Mouse (Mus musculus) CD4-positive, CD25-positive, alpha-beta regulatory T cell, adult 4 months (primary cell): Measurements from ENCODE around the gene Ndfip2. TPM values are rescaled to one million over a fixed set of nuclear protein-coding genes. Genes with fewer than 3 reads are reported as not detected.

ENCODE experiments used
- ATAC-seq: one replicate; pipeline ENCODE4 v1.8.0; 2017
- polyA plus RNA-seq, 2 experiments: library from polyadenylated mRNA; unstranded; fragments of 100-300 nt; shearing (Covaris generic); gene quantifications; one replicate each; pipeline ENCODE4 v1.2.1; 2017

Ndfip2 gene
- 10 to 100 TPM; 38.1 to 41.2 TPM for polyA plus RNA-seq

DNA sequence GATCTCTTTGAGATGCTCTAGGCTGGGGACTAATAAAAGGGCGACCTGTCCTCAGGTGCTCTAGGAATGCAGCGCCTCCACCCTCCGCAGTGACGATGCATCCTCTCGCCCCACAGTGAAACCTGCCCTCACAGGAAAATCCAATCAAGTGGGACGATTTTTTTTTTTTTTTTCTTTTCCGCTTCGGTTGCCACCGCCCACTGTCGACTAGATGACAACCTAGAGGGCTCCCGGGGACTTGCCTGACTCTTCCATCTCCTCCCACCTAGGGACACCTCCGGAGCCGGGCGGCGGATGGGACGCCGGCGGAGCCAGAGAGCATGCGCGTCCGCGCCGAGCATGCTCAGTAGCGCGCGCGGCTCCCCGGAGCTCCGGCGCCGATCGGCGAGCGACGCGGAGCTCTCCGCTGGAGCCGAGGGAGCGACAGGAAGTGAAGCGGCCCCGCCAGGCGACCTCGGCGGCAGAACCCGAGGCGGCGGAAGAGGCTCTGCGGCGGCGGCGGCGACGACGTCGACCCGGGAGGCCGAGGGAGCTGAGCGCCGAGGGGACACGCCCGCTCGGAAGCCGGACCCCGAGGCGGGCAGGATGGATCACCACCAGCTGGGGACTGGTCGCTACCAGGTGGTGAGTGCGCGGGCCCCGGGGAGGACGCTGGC lies at the start of gene Ndfip2:
Gene Ndfip2, plus strand, starts transcription at position 195 of the 656 bp plus-strand sequence.
- peak; percentile 82 for ATAC-seq

DNA sequence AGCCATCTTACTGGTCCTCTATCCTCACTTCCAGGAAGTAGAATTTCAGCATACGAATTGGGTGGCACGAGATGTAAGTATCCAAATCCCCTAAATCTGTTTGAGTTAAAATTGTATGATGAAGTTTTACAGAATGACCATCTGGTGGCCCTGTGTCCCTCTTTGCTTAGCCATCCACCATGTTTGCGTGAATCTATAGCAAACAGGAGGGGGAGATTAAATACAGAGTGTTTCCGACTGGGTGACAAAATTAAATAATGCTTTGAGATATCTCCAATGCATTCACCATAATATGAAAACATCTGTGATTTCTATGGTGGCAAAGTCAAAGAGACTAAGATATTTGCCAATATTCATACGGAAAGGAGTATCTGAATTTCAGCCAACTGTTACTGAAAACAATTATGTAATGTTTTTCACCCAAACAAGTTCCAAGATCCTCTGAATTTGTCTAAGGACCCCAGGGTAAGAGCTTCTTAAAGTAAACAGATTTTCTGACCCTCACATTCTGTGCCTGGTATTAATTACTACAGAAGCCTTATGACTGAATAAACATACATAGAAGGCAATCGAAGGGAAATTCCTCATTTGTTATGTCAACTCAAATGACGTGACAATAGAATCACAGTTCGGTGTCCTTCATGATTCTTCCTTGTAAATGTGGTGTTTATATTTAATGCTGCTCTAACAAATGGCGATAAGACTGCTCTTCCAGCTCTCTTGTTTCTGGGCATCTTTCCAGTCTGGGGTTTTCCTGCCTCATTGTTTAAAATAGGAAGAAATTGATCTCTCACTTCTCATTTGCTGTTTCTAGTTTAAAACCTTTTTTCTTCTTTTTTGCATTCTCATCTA lies 38.6 kb upstream of the Ndfip2 start:
- ATAC-seq, result no peak

DNA sequence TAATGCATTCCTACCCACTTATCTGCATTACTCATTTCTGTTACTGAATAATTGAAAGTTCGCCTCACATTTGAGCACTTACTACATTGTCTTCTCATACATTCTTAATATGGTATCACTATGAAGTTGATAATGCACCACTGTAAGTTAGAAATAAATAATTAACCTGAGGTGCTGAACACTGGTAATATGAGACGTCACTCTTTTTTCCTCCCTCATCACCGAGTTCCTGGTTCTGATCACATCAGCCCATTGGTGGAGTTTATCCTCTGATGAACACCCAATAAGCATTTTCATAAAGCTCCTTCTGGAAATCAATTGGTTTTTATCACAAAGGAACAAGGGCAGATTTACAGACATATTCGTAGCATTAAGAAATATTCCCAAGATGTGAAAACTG lies 36.1 kb upstream of the Ndfip2 start:
- no peak for ATAC-seq

DNA sequence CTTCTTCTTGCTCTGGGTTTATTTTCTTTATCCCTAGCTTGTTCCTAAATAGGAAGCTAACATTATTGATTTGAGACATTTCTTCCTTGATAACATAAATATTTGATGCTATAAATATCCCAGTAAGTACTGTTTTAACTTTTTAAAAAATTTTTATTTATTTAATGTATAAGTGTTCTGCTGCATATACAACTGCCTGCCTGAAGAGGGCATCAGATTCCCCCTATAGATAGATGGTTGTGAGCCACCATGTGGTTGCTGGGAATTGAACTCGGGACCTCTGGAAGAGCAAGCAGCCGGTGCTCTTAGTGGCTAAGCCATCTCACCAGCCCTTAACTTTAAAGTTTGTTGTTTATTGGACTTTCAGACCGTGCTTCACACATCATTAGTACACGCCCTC lies 32.6 kb upstream of the Ndfip2 start:
- no peak for ATAC-seq

DNA sequence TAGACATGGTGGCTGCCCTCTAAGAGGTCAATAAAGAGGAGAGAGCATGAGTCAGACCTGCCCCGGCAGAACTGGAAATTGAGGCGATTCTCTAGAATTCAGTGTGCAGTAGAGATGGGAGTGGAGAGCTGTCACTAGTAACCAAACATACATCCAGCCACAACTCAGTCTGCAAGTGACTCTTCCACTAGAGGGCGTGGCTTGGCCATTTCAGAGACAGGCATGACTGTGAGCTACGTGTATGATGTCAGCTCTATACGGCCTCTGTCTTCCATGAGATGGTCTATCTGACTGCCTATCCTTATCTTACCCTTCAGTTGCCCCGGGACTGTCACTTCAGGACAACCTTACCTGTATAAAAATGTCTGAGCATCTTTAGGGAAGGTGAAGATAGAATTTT lies 26.0 kb upstream of the Ndfip2 start:
- peak; percentile 99 for ATAC-seq

DNA sequence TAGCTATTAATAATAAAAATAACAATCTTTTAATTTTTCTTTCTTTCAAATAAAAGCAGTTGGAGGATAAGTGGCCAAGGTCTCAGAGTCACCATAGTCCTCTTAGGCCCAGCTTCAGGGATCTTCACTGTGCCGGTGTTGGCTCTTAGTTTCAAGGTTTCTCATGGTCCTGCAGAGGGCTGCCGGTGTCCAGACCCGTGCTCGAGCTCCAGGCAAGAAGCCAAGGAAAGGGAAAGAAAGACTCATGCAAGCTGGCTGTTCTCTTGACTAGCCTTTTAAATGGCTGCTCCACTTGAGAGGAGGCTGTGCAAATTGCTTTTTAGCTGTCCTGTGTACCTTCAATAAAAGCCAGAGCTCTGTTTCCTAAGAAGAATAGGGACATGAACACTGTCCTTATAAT lies 21.8 kb upstream of the Ndfip2 start:
- ATAC-seq, result no peak

DNA sequence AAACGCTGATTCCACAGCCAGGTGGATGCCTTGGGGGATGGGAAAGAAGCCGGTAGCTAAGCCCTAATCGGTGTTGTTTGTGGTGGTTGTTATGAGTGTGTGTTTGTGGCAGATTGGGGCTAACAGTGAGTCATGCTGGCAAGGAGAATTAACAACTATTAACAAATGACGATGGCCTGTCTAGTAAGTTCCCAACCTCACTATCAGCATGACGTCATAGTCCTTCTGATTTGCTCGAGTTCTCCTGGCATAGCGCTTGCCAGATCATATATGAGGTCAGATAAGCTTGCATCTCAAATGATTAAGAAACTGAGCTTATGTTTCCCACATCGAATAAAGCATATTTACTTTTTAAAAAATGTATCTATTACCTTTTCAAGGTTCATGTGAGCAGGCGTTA lies 20.6 kb upstream of the Ndfip2 start:
- ATAC-seq, result no peak

DNA sequence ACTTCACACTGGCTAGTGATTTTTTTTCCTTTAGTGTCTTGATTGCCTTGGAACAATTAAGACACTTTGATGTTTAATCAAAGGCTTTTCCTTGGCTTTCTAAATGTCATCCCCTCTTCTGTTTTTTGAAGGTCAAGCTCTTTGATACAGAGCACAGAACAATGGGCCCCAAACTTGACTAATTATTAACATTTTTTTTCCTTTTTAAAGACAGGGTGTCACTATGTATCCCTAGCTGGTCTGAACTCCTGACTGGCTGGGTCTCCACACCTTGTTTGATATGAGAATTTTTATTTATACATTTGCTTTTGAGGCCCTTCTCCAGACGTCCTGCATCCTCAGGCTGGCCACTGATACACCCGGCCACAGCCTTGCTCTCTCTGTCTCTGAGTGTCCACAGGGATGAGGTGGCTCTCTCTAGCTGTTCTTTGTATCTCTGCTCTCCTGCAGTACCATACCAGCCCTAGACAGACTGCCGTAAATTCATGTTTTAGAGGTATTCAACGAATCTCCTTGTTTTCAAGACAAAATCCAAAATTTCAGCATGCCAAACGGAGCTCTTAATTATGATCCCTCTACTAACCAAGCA lies 19.8 kb upstream of the Ndfip2 start:
- ATAC-seq, result no peak

DNA sequence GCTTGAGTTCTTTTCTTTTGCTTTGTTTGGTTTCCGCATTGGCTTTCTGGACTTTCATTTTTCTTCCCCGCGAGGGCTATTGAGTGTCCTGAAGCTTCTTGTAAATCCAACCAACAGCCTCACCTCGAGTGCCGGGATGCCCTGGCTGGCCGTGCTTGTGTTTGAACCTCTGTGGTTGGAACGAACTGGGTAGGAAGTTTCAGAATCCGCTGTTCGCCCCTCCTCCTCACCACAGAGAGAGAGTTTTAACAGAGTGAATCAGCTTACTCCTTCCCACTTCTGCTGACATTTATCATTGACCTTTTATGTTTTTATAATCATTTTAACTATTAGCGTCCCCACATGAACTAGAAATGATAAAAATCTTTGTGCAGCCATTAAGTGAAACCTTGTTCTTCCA lies 18.3 kb upstream of the Ndfip2 start:
- peak; percentile 79 for ATAC-seq

DNA sequence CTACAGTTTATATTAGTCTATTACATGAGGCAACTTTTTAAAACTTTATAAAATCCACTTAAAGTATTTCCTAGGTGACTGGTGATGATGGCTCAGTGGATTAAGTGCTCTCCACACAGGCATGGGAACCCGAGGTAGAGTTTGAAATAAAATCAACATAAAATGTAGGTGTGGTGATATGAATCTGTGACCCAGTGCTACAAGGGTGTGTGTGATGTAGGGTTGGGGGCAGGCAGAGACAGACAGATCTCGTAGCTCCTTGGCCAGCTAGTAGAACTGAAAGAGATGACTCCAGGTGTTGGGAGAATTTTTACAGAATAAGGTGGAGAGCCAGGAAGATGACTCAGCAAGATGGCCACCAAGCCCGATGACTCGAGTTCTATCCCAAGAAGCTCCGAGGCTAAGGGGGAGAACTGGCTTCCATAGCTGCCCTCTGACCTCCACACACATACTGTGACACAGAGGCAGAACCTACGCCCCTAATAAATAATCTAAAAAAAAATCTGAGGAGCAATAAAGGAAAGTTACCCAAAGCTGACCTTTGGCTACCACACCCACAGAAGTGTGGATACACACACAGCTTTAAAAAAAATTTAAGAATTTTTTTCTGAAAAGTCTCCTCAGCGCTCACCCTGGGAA lies 14.4 kb upstream of the Ndfip2 start:
- no peak for ATAC-seq

DNA sequence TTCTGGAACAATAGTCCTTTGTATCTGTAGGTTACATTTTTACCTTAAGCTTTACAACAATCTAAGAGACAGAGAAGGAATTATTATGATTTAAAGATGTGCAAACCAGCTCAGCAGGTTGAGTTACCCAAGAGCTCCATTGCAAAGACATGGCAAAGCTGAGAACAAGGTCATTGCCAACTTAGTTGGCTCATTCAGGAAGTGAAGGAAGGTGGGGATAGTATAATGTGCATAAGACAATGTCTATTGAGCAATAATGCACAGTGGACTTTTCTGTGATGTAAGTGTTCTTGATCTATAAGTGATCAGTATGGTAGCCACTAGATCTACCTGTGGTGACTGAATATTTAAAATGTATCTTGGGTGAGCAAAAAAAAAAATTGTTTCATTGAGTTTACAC lies 7.3 kb upstream of the Ndfip2 start:
- ATAC-seq, result no peak

DNA sequence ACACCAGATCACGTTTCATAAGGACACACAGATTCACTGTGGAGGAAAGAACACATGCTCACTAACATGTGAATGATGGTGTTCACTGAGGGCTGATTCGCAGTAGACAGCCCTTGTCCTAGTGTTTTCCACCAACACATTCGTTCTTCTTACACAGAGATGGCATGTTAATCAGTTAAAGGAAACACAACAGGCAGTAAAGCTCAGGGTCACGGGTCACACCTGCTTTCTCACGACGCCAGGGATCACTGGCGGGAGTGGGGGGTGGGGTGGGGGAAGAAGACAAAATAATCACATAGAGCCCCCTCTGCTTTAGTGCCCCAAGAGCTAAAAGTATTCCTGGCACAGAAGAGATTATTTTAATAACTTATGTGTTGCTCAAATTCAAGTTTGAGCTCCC lies 5.1 kb upstream of the Ndfip2 start:
- no peak for ATAC-seq

DNA sequence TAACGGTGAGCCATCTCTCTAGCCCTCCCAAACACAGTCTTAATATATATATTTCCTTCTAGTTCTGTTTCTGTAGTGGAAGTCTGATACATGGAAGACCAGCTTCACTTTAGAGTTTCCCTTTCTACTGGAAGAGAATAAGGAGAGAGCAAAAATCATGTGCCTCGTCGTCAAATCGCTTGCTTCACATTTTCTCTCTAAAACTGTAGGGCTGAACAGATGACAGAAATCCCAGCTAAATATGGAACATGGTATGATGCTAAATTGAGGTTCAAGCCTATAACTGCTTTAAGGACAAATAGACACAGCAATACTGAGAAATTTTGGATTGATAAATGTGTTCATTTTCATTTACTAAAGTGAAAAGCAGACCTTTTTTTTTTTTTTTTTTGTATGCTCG lies 4.0 kb upstream of the Ndfip2 start:
- no peak for ATAC-seq

DNA sequence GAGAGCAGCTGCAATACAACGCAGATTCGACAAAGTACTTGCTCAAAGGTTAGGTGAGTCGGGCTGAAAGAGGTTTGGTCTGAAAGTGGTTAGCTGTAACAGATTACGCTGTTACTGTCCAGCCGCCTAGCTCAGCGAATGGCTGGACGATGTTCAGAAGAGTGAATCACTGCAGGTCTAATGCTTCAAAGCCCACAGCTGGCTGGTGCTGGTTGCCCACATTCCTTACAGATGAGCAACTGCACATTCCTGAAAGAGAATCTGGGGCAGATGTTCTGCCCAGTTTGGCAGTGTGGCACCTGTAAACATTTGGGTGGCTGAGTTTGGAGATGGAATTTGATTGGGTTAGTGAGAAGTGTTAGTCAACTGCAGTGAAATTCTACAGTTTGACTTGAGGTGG lies 2.8 kb upstream of the Ndfip2 start:
- ATAC-seq, result no peak

DNA sequence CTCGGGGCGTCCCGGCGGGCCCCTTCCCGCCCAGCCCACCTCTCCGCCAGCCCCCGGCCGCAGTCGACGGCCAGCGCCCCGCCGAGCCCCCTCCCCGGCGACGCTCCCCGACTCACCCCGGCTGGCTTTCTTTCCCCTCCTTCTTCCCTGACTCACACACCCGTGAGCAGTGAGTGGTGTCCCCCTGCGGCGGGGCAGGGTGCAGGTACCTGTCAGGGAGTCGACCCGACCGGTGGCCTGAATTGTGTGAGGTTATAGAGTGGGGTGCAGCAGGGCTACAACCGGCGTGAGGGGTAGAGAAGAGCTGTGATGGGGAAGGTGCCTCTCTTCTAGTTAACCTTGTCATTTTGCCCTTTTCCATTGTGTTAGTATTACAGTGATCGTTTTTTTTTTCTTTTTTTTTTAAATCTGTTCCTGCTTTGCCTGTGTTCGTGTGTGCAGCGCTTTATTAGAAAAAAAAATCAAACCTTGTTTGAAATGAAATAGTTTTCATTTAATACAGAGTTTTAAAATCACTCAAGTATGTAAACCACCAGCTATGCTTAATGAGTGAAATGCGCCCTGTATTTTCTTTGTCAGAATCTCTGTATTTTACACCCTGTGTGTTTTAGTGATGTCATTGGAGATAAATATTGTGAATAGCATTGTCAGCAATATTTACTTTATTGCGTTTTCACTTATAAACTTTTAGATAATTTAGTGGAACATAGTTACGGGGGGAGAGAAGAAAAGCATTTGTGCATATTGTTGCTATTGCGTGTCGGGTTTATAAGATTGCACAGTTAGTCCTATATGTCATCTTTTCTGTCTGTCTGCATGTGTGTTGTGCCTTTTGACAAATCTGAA lies 885 bp downstream of the Ndfip2 start:
- ATAC-seq, result peak; percentile 40

DNA sequence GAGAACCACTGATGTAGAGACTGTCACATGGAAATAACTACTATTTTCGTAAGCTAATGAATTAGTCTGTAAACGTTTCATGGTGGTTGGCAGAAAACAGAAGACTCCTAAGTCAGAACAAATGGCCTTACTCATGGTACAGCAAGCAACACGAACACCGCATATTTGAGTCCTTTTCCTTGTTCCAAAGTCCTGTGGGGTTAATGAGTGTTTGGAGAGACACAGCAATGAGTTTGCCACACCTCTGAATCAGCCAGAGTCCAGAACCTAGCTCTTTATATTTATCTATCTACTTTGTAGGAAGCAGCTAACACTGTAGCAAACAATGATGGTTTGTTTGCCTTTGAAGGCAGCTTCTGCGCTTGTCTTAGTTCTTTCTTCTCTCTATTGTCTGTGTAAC lies 4.5 kb downstream of the Ndfip2 start:
- ATAC-seq, result no peak

DNA sequence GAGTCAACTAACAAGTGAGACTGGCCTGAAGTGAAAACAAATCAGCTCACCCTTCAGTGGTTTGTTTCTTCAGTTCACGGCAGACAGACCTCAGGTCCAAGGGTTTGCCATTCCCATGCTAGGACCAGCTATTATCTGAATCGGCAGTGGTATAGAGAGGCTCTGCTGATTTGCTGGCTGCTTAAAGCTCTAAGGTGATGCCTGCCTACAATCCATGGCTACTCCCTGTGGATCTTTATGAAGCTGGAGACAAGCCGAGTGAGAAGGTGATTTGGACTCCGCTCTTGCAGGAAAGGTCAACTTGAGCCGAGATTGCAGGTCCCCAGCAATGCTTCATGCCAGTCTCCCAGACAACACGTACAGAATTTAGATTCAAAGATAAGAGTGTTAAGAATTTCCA lies 8.7 kb downstream of the Ndfip2 start:
- ATAC-seq, result no peak

DNA sequence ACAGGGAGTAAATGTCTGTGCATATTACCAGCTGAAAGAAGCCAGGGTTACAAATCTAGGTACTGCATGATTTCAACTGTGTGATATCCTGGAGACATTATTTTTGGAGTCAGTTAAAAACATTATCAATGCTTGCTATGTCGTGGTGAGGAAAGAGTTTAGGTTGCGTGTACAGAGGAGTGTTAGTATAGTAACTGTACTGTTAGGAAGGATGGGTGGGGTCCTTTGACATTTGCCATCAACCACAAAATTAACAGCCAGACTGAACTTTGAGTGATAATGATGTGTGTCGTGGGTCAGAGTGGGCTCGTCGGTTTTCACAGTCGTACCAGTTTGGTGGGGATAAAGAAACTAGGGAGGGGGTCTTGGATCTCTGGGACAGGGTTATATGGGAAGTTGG lies 13.7 kb downstream of the Ndfip2 start:
- ATAC-seq, result peak; percentile 45

DNA sequence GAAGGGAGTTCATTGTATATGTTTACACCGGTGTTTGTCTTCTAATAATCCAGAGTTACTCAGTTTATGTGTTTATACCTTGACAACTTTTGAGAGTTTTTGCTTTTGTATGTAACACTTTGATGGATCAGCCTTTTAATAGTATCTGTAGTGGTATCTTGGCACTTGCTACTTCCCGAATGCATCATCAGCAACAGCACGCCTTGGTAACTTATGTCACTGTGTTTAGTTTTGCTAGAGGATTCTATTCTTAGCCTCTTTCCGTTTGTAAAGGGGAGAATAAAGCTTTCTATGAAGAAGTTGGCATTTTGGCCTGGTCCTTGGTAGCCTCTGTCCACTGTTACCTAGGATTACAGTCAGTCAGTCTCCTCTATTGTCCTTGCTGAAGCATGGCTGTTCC lies 14.2 kb downstream of the Ndfip2 start:
- ATAC-seq, result no peak

DNA sequence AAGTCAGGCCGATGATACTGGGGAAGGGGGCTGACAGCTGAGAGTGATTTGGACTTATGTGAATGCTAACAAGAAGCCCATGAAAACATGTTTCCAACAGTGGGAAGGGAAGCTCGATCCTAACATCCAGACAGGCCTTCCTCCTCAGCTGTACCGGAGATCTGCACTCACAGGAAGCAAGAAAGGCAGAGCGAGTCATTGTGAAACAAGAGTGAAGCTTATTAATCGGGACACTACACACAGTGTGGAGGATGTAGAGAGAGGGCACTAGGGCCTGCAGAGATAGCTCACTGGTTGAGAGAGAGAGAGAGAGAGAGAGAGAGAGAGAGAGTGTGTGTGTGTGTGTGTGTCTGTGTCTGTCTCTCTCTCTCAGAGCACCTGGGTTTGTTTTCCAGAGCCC lies 16.8 kb downstream of the Ndfip2 start:
- ATAC-seq, result peak; percentile 74

DNA sequence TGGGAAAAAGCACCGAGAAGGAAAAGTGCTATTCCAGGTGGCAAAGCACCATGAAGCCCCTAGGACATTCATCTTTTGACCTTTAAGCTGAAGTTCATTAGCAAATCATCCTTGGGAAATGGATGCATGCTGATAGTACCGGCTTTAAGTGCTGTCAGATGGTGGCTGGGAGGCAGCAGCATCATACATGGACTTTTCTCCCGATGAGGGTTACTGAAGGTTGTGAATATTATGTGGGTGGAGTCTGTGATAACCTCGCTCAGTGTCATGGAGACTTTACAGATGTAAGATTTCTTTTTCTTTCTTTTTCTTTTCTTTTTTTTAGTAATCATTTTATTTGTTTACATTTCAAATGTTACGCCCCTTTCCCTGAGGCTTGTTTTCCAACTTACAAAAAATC lies 18.9 kb downstream of the Ndfip2 start:
- no peak for ATAC-seq

DNA sequence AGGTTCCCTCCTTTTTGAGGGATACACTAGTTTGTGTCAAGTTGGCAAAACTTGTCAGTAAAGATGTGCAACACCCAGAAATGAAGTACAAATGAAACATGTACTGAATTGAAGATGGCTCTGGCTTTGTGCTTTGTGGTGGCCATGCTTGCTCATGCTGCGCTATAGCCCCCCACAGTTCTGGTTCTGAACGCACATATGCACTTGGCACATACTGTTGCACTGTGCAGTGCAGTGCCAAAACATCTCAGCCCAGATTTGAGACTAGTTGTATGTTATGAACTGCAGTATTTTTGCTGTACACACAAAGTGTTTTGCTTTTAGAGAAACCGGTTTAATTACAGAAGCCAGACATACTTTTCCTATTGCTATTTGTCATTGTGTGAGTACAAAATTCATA lies 25.7 kb downstream of the Ndfip2 start:
- ATAC-seq, result no peak

DNA sequence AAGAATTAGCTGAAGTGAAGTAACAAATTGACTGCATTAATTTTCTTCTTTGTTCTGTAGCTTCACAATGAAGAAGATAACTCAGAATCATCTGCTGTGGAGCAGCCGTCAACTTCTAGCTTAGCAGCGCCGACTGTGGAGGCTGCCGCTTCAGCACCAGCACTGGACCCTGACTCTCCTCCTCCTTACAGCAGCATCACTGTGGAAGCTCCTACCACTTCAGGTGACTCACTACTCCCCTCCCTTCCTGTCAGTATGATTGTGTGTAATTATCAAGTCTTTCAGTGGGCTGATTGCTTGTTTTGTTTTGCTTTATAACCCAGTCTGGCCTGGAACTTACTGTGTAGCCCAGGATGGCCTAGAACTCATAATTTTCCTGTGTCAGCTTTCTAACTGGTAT lies 29.2 kb downstream of the Ndfip2 start:
- peak; percentile 67 for ATAC-seq
